ENCODE assay signal across 9 mouse cellular contexts in genomic region chr11:53858058-53858760, GRCm38 (mm10). TPM values are rescaled to one million over a fixed set of nuclear protein-coding genes. Genes with fewer than 3 reads are reported as not detected.
DNase-seq lines count a peak whose midpoint lies in the region; ATAC-seq and TF ChIP-seq lines count a peak whose summit lies in the region.
"Had no signal": no experiment of that assay in that cellular context is flagged by ENCODE, and none has a peak within 500 bp of the region (broad histone marks: within the 10 kb centered on the region; RNA-seq: fewer than 3 reads in every experiment).

No protein-coding gene starts in this region.

- peak overlapping the region; percentile 70 for H3K4me3 ChIP-seq in heart, embryonic 15.5 days
- no peak overlapping the region for H3K4me3 ChIP-seq in midbrain, embryonic 15.5 days
- H3K4me3 ChIP-seq in midbrain, postnatal 0 days (ENCODE audit: low read depth, low read length), result no peak overlapping the region
- H3K4me3 ChIP-seq in limb, embryonic 12.5 days (replicated peaks), result no peak overlapping the region
- no peak overlapping the region for H3K4me3 ChIP-seq in stomach, embryonic 16.5 days (replicated peaks; ENCODE audit: low read length)

- no peaks in the 10 kb centered on the region for H3K36me3 ChIP-seq in heart, embryonic 15.5 days
- no peaks in the 10 kb centered on the region for H3K36me3 ChIP-seq in midbrain, embryonic 15.5 days (replicated peaks)
- no peaks in the 10 kb centered on the region for H3K36me3 ChIP-seq in midbrain, postnatal 0 days (ENCODE audit: insufficient read depth, low read length)
- H3K36me3 ChIP-seq in limb, embryonic 12.5 days, result no peaks in the 10 kb centered on the region
- H3K36me3 ChIP-seq in stomach, embryonic 16.5 days (ENCODE audit: control insufficient read depth, insufficient read depth, low read length), result no peaks in the 10 kb centered on the region
- H3K36me3 ChIP-seq: hindbrain, embryonic 10.5 days had no signal

- peak overlapping the region; percentile 88 for H3K4me2 ChIP-seq in heart, embryonic 15.5 days
- H3K4me2 ChIP-seq in midbrain, embryonic 15.5 days, result peak overlapping the region; percentile 59; the same call in 1 of the 2 replicates
- H3K4me2 ChIP-seq in midbrain, postnatal 0 days (ENCODE audit: low read depth, low read length, poor library complexity, severe bottlenecking), result no peak overlapping the region
- H3K4me2 ChIP-seq in limb, embryonic 12.5 days, result peak overlapping the region; percentile 72
- peak overlapping the region; percentile 72; the same call in 1 of the 2 replicates for H3K4me2 ChIP-seq in stomach, embryonic 16.5 days (ENCODE audit: low read depth, low read length)

- H3K9me3 ChIP-seq in heart, embryonic 15.5 days (replicated peaks), result no peaks in the 10 kb centered on the region
- H3K9me3 ChIP-seq in midbrain, embryonic 15.5 days, result no peaks in the 10 kb centered on the region
- H3K9me3 ChIP-seq in midbrain, postnatal 0 days (ENCODE audit: low read length), result no peaks in the 10 kb centered on the region
- H3K9me3 ChIP-seq in limb, embryonic 12.5 days, result no peaks in the 10 kb centered on the region
- no peaks in the 10 kb centered on the region for H3K9me3 ChIP-seq in stomach, embryonic 16.5 days (replicated peaks; ENCODE audit: control insufficient read depth, low read length)
- H3K9me3 ChIP-seq: hindbrain, embryonic 10.5 days had no signal

- H3K4me1 ChIP-seq in heart, embryonic 15.5 days (replicated peaks), result peaks cover 3% of the 10 kb centered on the region
- H3K4me1 ChIP-seq in midbrain, embryonic 15.5 days, result no peaks in the 10 kb centered on the region
- H3K4me1 ChIP-seq in midbrain, postnatal 0 days (ENCODE audit: insufficient read depth, low read length), result no peaks in the 10 kb centered on the region
- no peaks in the 10 kb centered on the region for H3K4me1 ChIP-seq in limb, embryonic 12.5 days (replicated peaks)
- peaks cover 3% of the 10 kb centered on the region; the same call in 1 of the 2 replicates for H3K4me1 ChIP-seq in stomach, embryonic 16.5 days (ENCODE audit: control insufficient read depth, insufficient read depth, low read length)

- 75% methylated on average over 6 of the region's 6 CpGs for WGBS in heart, embryonic 15.5 days
- WGBS in midbrain, embryonic 15.5 days, result 82% methylated on average over 6 of the region's 6 CpGs
- WGBS in midbrain, postnatal 0 days, result 83% methylated on average over 6 of the region's 6 CpGs
- 78% methylated on average over 6 of the region's 6 CpGs for WGBS in limb, embryonic 12.5 days
- 77% methylated on average over 6 of the region's 6 CpGs for WGBS in stomach, embryonic 16.5 days

- no peak for TF ChIP-seq CTCF in midbrain, postnatal 0 days (IDR thresholded peaks at IDR 0.05)

- H3K27ac ChIP-seq in heart, embryonic 15.5 days, result no peak overlapping the region
- H3K27ac ChIP-seq in midbrain, embryonic 15.5 days, result no peak overlapping the region
- H3K27ac ChIP-seq in midbrain, postnatal 0 days (ENCODE audit: low read depth, low read length), result no peak overlapping the region
- H3K27ac ChIP-seq in limb, embryonic 12.5 days, result no peak overlapping the region
- H3K27ac ChIP-seq in stomach, embryonic 16.5 days (ENCODE audit: low read length), result no peak overlapping the region

- ATAC-seq in heart, embryonic 15.5 days (replicated peaks; ENCODE audit: insufficient number of reproducible peaks, insufficient read depth, low FRiP score, low read depth), result no peak
- no peak for ATAC-seq in midbrain, embryonic 15.5 days (replicated peaks)
- no peak for ATAC-seq in midbrain, postnatal 0 days (ENCODE audit: low FRiP score)
- no peak for ATAC-seq in limb, embryonic 12.5 days (ENCODE audit: insufficient number of reproducible peaks, insufficient read depth, low FRiP score, low TSS enrichment, low read depth)
- ATAC-seq in stomach, embryonic 16.5 days (ENCODE audit: insufficient read depth, low FRiP score), result no peak

- no peak overlapping the region for H3K9ac ChIP-seq in heart, embryonic 15.5 days
- H3K9ac ChIP-seq in midbrain, embryonic 15.5 days, result no peak overlapping the region
- H3K9ac ChIP-seq in midbrain, postnatal 0 days (replicated peaks; ENCODE audit: low read length, poor library complexity, severe bottlenecking), result no peak overlapping the region
- no peak overlapping the region for H3K9ac ChIP-seq in limb, embryonic 12.5 days (replicated peaks)
- peak overlapping the region; percentile 78; the same call in 1 of the 2 replicates for H3K9ac ChIP-seq in stomach, embryonic 16.5 days (ENCODE audit: low read length)

- no peaks in the 10 kb centered on the region; the same call in 1 of the 2 replicates for H3K27me3 ChIP-seq in heart, embryonic 15.5 days
- H3K27me3 ChIP-seq in midbrain, embryonic 15.5 days (replicated peaks), result no peaks in the 10 kb centered on the region
- no peaks in the 10 kb centered on the region for H3K27me3 ChIP-seq in midbrain, postnatal 0 days (ENCODE audit: insufficient read depth, low read length)
- H3K27me3 ChIP-seq in limb, embryonic 12.5 days, result peaks cover 9% of the 10 kb centered on the region
- no peaks in the 10 kb centered on the region for H3K27me3 ChIP-seq in stomach, embryonic 16.5 days (ENCODE audit: control insufficient read depth, insufficient read depth, low read length)

- no peak for DNase-seq in heart, adult 9 months (ENCODE audit: low spot score in 2 of 2)
- no peak for DNase-seq in midbrain, postnatal 0 days (ENCODE audit: low spot score)
- no peak for DNase-seq in right cerebral cortex, postnatal 14 days
- DNase-seq in kidney, adult 9 months, result no peak

RNA-seq across cellular contexts. Expression of gene Gm12216, which starts 0.8 kb away (rescaled TPM):
- polyA plus RNA-seq in heart, embryonic 15.5 days (2015; fragmentation: Nextera tagmentation; extraction: Ambion mirVana), result 0.74 and 2.5 TPM in 2 replicates
- polyA plus RNA-seq in midbrain, embryonic 15.5 days (2015; fragmentation: Nextera tagmentation; extraction: Ambion mirVana), result 0.26 and 0.27 TPM in 2 replicates
- not detected in 2 replicates for total RNA-seq in midbrain, postnatal 0 days (2014; rRNA removed)
- polyA plus RNA-seq in midbrain, postnatal 0 days (2015; fragmentation: Nextera tagmentation; extraction: Ambion mirVana), result 0.65 and 0.85 TPM in 2 replicates
- polyA plus RNA-seq in limb, embryonic 12.5 days (2016; fragmentation: Nextera tagmentation; extraction: Ambion mirVana), result 0.65 TPM in 1 of 2 replicates, not detected in the other
- 2.0 and 2.4 TPM in 2 replicates for polyA plus RNA-seq in stomach, embryonic 16.5 days (2015; fragmentation: Nextera tagmentation; extraction: Ambion mirVana)

RNA-seq across cellular contexts. Expression of gene Slc22a5, which starts 33.3 kb away (rescaled TPM):
- polyA plus RNA-seq in heart, embryonic 15.5 days (2015; fragmentation: Nextera tagmentation; extraction: Ambion mirVana), result 7.3 and 8.9 TPM in 2 replicates
- 10.6 and 11.3 TPM in 2 replicates for polyA plus RNA-seq in midbrain, embryonic 15.5 days (2015; fragmentation: Nextera tagmentation; extraction: Ambion mirVana)
- 13.2 and 13.6 TPM in 2 replicates for total RNA-seq in midbrain, postnatal 0 days (2014; rRNA removed)
- 12.8 and 13.0 TPM in 2 replicates for polyA plus RNA-seq in midbrain, postnatal 0 days (2015; fragmentation: Nextera tagmentation; extraction: Ambion mirVana)
- polyA plus RNA-seq in limb, embryonic 12.5 days (2016; fragmentation: Nextera tagmentation; extraction: Ambion mirVana), result 6.4 and 6.7 TPM in 2 replicates
- polyA plus RNA-seq in stomach, embryonic 16.5 days (2015; fragmentation: Nextera tagmentation; extraction: Ambion mirVana), result 9.4 and 10.7 TPM in 2 replicates
